Mouse (Mus musculus): ENCODE measurements around the gene Nsmce4a. TPM values are rescaled to one million over a fixed set of nuclear protein-coding genes. Genes with fewer than 3 reads are reported as not detected.
"Not testable (repeated sequence)": the region's sequence is repeated elsewhere in the genome, so short reads cannot be mapped to it uniquely, and the experiment has no call there.

Gene Nsmce4a
- total RNA-seq, 2 experiments from 2014 or later = 34.4 to 36.9 TPM

DNA sequence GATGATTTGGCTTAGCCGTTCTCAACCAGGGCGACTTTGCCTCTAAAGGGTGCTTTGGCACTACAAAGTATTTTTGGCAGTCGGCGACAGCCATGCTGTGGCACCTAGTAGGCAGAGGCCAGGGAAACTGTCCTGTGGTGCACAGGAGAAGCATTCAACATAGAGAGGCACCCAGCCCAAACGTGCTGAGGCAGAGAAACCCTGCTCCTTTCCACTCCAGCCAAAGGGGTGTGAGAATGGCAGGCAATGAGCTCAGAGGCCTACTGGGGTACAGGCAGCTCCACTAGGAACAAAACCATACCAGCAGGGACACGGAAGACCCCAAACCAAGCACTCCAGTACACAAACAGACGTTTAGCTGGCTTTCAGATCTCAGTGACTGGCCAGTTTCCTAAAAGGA lies 32.7 kb downstream of the Nsmce4a start:
- no peak for DNase-seq (ENCODE audit: low spot score in 2 of 2)

DNA sequence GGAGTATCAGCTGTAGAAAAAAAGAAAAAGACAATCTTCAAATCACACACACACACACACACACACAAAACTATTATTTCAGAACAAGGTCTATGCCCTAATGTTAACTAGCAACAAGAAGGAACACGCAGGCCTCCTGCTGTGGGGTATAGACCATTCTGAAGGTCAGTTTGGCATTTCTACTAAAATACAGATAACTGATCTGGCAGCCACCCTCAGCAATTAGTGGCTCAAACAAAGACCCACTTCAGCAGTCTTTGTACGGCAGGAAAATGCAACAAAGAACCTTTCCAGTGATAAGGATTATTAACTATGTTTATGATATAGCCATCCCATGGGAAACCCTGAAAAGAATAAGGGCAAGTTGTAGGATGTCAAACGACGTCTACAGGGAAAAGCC lies 35.9 kb downstream of the Nsmce4a start:
- DNase-seq (ENCODE audit: low spot score in 2 of 2) = no peak

DNA sequence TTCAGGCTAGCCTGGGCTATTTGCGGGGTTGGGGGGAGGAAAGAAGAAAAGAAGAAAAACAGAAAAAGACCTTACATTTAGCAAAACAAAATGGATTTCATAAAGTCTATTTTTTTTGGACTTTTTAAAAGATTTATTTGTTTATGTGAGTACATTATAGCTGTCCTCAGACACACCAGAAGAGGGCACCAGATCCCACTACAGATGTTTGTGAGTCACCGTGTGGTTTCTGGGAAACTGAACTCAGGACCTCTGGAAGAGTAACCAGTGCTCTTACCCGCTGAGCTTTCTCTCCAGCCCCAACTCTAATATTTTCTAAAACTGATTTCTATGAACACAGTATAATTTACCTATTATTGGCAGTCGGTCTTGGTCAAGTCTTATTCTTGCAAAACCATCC lies 37.7 kb downstream of the Nsmce4a start:
- DNase-seq (ENCODE audit: low spot score in 2 of 2) = no peak

DNA sequence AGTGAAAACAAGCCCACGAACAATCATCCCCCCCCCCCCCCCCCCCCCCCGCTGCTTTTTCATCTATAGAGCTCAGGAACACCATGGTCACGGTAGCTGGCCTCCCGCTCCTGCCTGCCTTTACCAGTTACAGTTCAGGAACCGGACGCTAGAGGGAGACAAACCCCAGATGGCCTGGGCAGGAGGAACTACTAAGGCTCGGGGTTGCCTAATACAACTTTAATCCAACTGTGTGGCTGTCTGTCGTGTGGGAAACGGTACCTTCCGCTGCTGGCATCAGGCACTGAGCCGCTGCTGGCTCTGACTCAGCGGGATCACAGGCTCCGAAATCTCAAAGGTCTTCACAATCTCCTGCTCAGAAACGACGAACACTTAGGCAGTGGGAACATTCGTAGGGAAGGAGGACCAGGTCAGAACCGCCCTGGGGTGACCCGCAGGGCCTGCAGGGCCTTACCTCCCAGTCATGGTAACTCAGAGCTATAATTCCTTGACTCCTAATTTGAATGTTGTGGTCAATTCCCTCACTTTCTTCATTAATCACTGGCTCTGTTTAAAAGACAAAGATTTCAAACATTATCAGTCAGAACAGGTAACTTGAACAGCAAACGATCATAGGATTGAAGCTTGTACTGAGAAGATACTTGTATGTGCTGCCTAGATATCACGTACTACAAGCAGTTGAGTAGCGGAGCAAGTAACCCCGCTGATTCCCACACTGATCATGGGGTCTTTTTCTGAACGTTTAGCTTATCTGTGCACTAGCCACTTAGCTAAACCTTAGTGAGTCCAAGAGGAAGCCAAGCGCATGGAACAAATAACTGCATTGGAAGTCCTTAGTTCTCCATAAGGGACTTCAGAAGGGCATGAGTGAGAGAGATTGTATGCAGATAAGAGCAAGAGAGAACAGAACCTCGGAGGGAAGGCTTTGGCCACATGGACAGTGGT lies 39.3 kb downstream of the Nsmce4a start:
- DNase-seq (ENCODE audit: low spot score in 2 of 2) = peak; percentile 96 to 97

DNA sequence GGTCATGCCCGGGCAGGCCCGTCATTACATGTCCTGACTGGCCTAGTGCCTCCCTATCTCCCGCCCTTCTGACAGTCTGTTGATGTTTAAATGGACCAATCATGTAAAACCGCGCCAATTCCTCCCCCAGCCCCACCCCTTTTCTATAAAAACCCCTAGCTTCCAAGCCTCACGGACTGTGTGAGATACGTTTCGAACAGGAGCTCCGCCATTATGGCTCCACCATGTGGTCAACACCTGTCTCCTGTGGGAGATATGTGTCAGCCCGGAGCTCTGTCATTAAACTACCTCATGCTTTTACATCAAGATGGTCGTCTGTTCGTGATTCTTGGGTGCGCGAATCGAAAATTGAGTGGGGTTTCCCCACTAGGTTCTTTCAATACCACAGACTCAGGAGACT lies 41.8 kb downstream of the Nsmce4a start:
- DNase-seq (ENCODE audit: low spot score in 2 of 2) = not testable (repeated sequence)

DNA sequence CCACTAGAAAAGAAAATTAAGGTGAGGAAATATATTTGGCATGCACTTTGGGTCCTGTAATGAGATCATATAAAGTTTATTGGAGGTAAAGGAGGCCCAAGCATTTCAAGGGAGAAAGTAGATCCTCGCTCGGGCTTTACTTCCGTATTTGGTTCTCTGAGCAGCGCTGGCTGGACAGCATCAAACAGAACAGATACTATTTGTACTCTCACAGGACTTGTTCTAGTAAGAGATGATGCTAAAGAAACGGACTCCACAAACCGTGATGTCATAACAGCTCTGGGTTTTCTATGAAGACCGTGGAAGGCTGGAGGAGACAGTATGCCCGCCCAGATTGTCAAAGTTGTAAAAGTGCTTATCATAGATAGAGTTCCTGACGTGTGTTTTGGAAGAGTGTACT lies 45.6 kb downstream of the Nsmce4a start:
- DNase-seq (ENCODE audit: low spot score in 2 of 2) = no peak

DNA sequence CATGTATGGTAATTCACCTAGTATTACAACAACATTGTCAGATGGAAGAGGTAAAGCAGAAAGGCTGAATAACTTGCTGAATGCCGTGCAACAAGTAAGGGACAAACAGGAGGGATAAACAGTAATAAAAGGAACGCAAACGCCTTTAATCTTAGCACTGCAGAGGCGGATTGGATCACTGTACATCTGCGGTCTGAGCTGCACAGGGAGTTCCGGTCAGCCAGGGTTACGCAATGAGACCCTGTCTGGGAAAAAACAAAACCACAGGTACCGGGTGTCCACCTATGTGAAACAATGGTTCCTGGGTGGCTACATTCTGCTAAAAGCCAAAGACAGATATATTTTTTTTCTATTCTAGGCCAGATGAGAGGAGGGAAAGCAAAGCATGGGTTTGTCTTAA lies 49.5 kb downstream of the Nsmce4a start:
- no peak for DNase-seq (ENCODE audit: low spot score in 2 of 2)

DNA sequence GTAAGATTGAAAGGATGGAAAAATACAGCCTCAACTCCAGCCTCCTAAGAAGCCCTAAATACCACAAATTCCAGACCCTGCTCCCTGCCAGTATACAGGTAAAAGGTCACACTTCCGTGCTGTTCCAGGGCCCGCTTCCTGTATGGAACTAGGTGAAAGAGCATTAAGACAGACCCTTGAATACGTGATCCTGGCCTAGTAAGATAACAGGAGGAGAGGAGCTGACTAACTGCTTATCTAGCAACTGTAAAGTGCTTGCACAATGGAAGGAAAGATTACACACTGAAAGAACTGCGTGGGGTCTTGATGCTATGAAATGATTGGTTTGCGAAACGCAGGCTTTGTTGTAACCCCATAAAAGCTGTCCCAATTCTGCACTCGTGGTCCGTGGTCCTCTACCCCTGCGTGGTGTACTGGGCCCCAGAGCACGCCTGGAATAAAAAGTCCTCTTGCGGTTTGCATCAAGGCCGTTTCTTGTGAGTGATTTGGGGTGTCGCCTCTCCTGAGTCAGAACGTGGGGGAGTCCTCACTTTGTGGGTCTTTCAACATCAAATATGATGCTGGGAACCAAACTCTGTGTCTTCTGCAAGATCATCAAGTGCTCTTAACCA lies 52.0 kb downstream of the Nsmce4a start:
- DNase-seq (ENCODE audit: low spot score in 2 of 2) = no peak

DNA sequence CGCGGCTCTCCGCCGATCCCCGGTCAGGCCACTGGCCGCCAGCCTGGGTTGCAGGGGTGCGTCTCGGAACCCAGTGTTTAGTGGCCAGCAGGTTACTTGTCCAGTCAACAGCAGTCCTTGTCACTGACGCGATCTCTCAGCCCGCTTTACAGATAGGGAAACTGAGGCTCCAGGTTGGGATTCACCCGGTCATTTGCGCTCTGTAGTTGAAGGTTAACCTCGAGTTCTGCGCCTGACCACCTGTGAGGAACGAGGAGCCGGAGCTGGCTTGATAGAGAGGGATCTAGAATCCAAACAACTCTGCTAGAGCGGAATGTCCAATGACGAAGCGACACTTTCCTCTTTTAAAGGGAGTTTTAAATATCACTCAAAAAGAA lies 52.9 kb downstream of the Nsmce4a start, which contains the start of gene Ate1:
Ate1 (minus strand) TSS at position 321 of the 377 bp plus-strand sequence.
- DNase-seq (ENCODE audit: low spot score in 2 of 2) = no peak

DNA sequence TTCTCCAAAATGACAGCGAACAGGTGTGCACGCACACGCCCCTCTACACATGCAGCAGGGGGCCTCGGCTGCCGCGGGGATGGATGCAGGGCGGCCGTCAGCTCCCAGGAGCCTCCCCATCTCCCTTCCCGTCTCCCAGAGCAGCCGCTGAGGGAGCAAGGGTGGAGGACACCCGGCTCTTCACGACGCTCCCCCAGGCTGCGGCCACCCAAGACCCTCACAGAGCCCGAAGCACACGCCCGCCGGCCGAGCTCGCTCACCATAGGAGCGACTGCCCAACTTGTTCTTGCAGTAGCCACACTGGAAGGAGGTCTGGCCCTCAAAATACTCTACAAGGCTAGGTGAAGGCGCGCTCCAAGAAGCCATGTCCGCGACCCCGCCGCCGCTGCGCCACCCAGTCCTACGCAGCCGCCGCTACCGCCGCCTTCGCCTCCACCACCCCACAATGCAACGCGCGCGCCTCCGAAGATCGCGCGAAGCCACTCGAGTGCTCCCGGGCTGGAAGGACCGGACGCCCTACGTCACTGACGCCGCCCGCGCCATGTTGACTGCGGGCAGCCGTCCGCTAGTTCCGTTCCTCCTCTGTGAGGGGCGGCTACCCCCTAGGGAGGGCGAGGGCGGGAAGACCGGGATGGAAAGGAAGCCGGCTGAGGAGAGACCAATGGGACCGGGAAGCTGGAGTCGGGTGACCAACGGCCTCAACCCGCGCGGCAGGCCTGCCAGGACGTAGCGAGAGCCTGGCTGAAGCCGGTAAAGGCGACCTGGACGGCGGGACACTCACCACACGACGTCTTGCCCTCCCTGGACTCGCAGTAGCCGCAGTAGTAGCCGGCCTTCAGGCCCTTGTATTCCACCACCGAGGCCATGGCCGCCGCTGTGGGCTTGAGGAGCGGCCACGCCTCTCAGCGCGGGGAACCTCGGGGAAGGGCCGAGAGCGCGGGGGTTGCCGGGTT lies 53.5 kb downstream of the Nsmce4a start:
- peak; percentile 98 to 99 for DNase-seq (ENCODE audit: low spot score in 2 of 2)

DNA sequence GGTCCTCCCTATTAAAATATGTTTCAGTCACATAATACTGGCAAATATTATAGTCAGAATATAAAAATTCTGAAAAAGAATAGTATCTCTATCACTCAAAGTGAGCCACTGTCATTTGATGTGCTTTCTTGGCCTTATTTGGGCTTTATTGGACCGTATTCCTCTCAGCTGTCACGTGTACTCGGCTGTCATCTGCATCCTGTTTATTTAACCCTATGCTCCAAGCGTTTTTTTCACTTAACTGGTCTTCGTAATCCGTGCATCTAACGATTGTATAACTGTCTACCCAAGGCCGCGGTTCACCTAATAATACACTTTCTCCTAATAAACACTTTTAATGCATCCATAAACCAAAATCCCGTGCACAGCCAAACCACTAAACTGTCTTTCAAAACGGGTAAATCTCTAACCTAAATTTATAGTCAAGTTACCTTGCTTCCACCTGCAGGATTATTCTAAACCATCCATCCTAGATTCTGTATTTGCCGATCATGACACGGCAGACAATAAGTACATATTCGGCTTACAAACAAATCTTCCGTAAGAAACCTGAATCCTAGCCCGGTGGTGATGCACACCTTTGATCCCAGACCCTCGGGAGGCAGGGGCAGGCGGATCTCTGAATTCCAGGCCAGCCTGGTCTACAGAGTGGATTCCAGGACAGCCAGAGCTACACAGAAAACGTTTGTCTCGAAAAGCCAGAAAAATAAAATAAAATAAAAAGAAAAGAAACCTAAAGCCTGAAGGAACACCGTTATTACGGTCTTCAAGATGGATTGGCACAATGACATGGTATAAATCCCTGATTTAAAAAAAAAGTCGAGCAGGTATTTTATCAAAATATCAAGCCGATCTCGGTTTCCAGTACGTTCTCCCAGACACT lies 54.5 kb downstream of the Nsmce4a start:
- peak in 1 of 2 experiments; percentile 23 for DNase-seq (ENCODE audit: low spot score in 2 of 2)

DNA sequence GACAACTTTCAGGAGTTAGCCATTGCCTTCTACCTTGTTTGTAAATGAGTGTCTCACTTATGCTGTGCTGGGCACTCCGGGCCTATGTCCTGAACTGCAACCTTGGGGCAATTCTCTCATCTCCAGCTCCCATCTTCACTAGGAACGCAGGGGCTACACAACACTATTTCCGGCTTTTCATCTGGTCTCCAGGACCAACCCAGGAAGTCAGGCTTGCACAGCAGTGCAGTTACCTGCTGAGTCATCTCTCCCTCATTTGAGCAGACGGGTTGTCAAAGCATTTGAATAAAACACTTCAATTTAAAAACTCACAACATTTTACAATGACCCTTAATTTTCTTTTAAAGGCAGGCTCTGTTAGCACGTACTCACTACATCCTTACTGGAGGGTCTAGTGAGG lies 62.7 kb downstream of the Nsmce4a start:
- DNase-seq (ENCODE audit: low spot score in 2 of 2) = no peak

DNA sequence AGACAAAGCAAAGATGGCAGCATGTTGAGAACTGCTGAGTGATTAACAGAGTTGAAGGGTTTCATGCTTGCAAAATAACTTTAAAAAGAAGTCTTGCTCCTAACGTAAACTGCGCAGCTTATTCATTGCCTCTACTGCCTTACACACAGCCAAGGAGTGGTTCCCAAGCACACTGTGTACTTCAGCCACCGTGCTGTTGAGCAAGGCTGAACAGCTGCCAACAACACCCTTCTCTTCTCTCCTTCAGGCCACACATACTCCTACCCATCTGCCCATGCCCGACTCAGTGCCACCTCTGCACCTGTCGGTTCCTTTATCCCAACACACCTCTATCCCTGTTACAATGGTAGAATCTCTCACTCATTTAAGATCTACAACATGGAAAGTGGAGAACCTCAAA lies 69.9 kb downstream of the Nsmce4a start:
- DNase-seq (ENCODE audit: low spot score in 2 of 2) = no peak

DNA sequence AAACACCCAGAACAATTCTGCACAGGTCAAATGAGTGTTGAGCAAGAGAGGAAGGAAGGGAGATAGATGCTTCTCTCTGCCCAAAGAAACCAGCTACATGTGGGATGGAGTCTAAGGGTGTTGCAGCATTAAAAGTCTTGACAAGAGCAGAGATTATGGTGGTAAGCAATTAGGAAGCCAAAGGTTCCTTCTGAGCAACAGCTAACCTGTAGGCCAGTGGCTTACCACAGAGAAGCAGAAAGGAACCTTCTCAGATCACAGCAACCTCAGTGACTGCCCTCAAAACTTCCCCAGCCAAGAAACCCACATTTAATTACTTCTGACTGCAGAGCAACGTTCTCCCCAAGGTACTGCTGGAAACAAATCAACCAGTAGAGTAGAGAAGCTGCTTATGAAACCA lies 71.4 kb downstream of the Nsmce4a start:
- DNase-seq (ENCODE audit: low spot score in 2 of 2) = no peak

DNA sequence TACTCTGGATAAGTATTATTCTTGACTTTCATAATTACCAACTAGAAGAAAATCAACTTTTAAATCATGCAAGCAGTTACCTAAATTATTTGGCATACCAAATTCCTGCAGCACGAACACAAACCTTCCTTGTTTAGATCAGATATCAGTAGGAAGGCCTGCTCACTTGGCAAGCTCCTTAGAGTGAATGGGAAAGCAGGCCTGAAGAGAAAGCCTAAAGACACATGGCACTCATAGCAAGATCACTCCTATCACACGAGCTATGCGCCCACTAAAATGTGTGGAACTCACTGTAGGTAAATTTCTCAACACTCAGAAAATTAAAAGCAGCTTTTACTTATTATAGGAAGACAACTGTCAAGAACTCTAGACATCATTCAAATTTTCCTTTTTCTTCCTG lies 79.6 kb downstream of the Nsmce4a start:
- no peak for DNase-seq (ENCODE audit: low spot score in 2 of 2)

DNA sequence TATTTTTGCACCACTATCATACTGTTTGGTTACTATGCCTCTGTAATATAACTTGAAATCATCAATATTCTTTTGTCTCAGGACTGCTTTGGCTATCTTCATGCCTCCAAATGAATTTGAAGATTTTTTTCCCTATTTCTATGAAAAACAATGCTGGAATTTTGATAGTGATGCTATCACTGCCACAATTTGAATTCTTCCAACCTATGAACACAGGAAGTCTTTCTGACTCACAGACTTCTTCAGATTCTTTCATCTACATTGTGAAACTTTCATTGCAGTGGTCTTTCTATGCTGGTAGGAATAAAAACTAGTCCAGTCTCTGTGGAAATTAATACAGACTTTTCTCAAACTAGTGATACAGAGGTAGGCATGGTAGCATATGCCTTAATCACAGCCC lies 80.9 kb downstream of the Nsmce4a start:
- DNase-seq (ENCODE audit: low spot score in 2 of 2) = no peak

All from layer of hippocampus, postnatal 10 days (tissue).